Mouse (Mus musculus) CH12.LX (cell line): ENCODE measurements around the gene Slc6a20a. TPM values are rescaled to one million over a fixed set of nuclear protein-coding genes. Genes with fewer than 3 reads are reported as not detected.

ENCODE experiments used
- DNase-seq: peaks from one replicate; pipeline ENCODE4 v3.0.0-alpha.2; 2013; ENCODE audit errors: extremely low read depth
- H3K27ac ChIP-seq: 2 replicates; pipeline ENCODE4 v1.5.1; 2012; ENCODE audit warnings: low read depth, mild to moderate bottlenecking, control low read depth, moderate library complexity; ENCODE audit not compliant: insufficient read depth
- H3K27me3 ChIP-seq: replicated peaks from 2 replicates; pipeline ENCODE3; 2012; ENCODE audit warnings: inconsistent platforms
- H3K36me3 ChIP-seq, 2 experiments: replicated peaks in 1 of 2; 2 replicates each; pipeline versions ENCODE3 to v1.6.1; 2012; ENCODE audit warnings: inconsistent platforms in 1 of 2, low read length in 1 of 2, mild to moderate bottlenecking in 1 of 2, mixed read lengths in 1 of 2, moderate library complexity in 1 of 2; ENCODE audit not compliant: control insufficient read depth in 1 of 2, insufficient read depth in 1 of 2
- H3K4me1 ChIP-seq, 2 experiments: 2 replicates each; pipeline ENCODE4 v1.6.1; 2012; ENCODE audit warnings: inconsistent platforms in 1 of 2, moderate library complexity in 1 of 2; ENCODE audit not compliant: insufficient read depth in 2 of 2, control insufficient read depth in 1 of 2
- H3K4me2 ChIP-seq: 2 replicates; pipeline ENCODE4 v1.6.1; 2012; ENCODE audit warnings: low read depth, mild to moderate bottlenecking, control low read depth; ENCODE audit not compliant: poor library complexity, insufficient read depth, severe bottlenecking
- H3K4me3 ChIP-seq, 3 experiments: fragments of 150-350 bp in 1 of 3; sonication (generic) in 1 of 3; replicated peaks in 1 of 3; 2 replicates each; pipeline versions ENCODE3 to v1.5.1; 2011 to 2012; ENCODE audit warnings: low read depth in 2 of 3, low read length in 2 of 3, mild to moderate bottlenecking in 2 of 3, moderate library complexity in 2 of 3, control low read depth in 1 of 3, improper control_type of control experiment in 1 of 3, inconsistent platforms in 1 of 3, mixed read lengths in 1 of 3; ENCODE audit not compliant: poor library complexity in 1 of 3
- H3K79me2 ChIP-seq: replicated peaks from 2 replicates; pipeline ENCODE4 v1.6.1; 2012; ENCODE audit warnings: mild to moderate bottlenecking, moderate library complexity; ENCODE audit not compliant: control insufficient read depth, poor library complexity, insufficient read depth, severe bottlenecking; ENCODE audit errors: extremely low read depth
- H3K9ac ChIP-seq: 2 replicates; pipeline ENCODE4 v1.6.1; 2012; ENCODE audit warnings: low read depth, mild to moderate bottlenecking, control low read depth, moderate library complexity; ENCODE audit not compliant: insufficient read depth
- H3K9me3 ChIP-seq: replicated peaks from 2 replicates; pipeline ENCODE3; 2012; ENCODE audit warnings: low read length, inconsistent platforms, mixed read lengths
- CHD1 ChIP-seq: IDR thresholded peaks from 2 replicates; pipeline ENCODE4 v1.6.1; 2012; ENCODE audit warnings: low read depth, low read length, improper control_type of control experiment, inconsistent platforms
- CHD2 ChIP-seq: IDR thresholded peaks from 2 replicates; pipeline ENCODE4 v1.6.1; 2011; ENCODE audit warnings: low read length, improper control_type of control experiment
- ELF1 ChIP-seq: IDR thresholded peaks from 2 replicates; pipeline ENCODE4 v1.6.1; 2014; ENCODE audit warnings: low read depth, mild to moderate bottlenecking, inconsistent platforms, low read length, improper control_type of control experiment
- GABPA ChIP-seq: IDR thresholded peaks from 2 replicates; pipeline ENCODE4 v1.6.1; 2012; ENCODE audit warnings: low read depth, low read length, improper control_type of control experiment, inconsistent platforms; ENCODE audit not compliant: insufficient replicate concordance
- MEF2A ChIP-seq: IDR thresholded peaks from 2 replicates; pipeline ENCODE4 v1.6.1; 2014; ENCODE audit warnings: low read depth, mild to moderate bottlenecking, inconsistent platforms, low read length, improper control_type of control experiment, borderline replicate concordance
- MYC ChIP-seq: IDR thresholded peaks from 2 replicates; pipeline ENCODE4 v1.6.1; 2011; ENCODE audit warnings: low read depth, mild to moderate bottlenecking, improper control_type of control experiment, low read length
- PAX5 ChIP-seq: IDR thresholded peaks from 2 replicates; pipeline ENCODE4 v1.6.1; 2012; ENCODE audit warnings: low read length, inconsistent platforms, mixed read lengths
- POLR2AphosphoS2 ChIP-seq: IDR thresholded peaks from 2 replicates; pipeline ENCODE4 v1.6.1; 2011; ENCODE audit warnings: low read depth, low read length, improper control_type of control experiment
- RCOR1 ChIP-seq: conservative IDR thresholded peaks from 2 replicates; pipeline ENCODE4 v1.6.1; 2012; ENCODE audit warnings: low read depth, mild to moderate bottlenecking, inconsistent platforms, low read length, improper control_type of control experiment
- TCF12 ChIP-seq: IDR thresholded peaks from 2 replicates; pipeline ENCODE4 v1.6.1; 2014; ENCODE audit warnings: low read depth, mild to moderate bottlenecking, inconsistent platforms, low read length, improper control_type of control experiment
- UBTF ChIP-seq: IDR thresholded peaks from 2 replicates; pipeline ENCODE4 v1.6.1; 2012; ENCODE audit warnings: low read depth, mild to moderate bottlenecking, inconsistent platforms, low read length, improper control_type of control experiment, moderate library complexity
- USF2 ChIP-seq: conservative IDR thresholded peaks from 2 replicates; pipeline ENCODE4 v1.6.1; 2011; ENCODE audit warnings: low read depth, low read length, improper control_type of control experiment
- dilution Hi-C: fragments of 300-500 bp; cut with MboI; formaldehyde crosslinking; loops from 2 replicates; pipeline ENCODE4 v1.14.3; 2020; ENCODE audit warnings: low sequenced_read_pairs; ENCODE audit not compliant: extremely low pct_unique_long_range_greater_than_20kb, extremely low pct_ligation_motif_present
- in situ Hi-C: fragments of 300-500 bp; cut with MboI; formaldehyde crosslinking; loops from 3 replicates; pipeline ENCODE4 v1.14.3; 2019; ENCODE audit warnings: low sequenced_read_pairs, low pct_ligation_motif_present, low pct_unique_long_range_greater_than_20kb, mixed read lengths
- polyA plus RNA-seq: library from polyadenylated mRNA; unstranded; fragments of >175 nt; gene quantifications from 2 replicates; pipeline ENCODE4 v1.2.1, GENCODE M21; 2012; ENCODE audit warnings: low read depth; ENCODE audit not compliant: insufficient read length
- total RNA-seq, 2 experiments: library from RNA; depleted of rRNA; stranded (reverse); fragments of 300-350 nt in 1 of 2; fragments of >200 nt in 1 of 2; gene quantifications; 2 replicates each; pipeline ENCODE4 v1.2.3; 2012 to 2014

The Slc6a20a gene
- total and polyA plus RNA-seq, 3 experiments = not detected

DNA sequence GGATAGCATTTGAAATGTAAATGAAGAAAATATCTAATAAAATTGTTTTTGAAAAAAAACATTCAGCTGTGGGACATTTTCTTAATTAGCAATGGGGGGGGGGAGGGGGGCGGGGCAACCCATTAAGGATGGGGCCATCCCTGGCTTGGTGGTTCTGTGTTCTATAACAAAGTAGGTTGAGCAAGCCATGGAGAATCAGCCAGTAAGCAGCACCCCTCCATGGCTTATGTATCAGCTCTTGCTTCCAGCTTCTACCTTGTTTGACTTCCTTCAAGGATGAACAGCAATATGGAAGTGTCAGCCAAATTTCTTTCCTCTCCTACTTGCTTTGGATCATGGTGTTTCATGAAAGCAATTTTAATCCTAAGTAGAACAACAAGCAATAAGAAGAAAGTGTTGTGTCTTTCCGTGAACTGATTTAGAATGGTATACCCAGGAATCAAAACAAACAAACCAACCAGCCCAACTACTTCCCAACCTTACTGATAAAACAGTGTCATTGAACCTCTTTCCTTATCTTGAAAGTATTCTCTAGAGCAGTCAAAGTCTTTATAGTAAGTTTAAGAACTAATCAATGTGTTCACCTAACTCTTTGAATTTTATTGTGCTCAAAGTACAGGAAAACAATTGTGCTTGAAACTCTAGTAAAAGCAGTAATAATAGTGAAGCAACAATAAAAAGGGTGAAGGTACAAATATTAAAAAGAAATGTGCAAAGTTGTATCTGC lies 28.7 kb downstream of the Slc6a20a start:
- no peak for TF ChIP-seq MEF2A
- no peak for TF ChIP-seq PAX5
- TF ChIP-seq CHD1 = no peak
- TF ChIP-seq ELF1 = no peak
- TF ChIP-seq POLR2AphosphoS2 = no peak
- no peak for TF ChIP-seq CHD2
- TF ChIP-seq USF2 = no peak
- no peak for TF ChIP-seq GABPA
- no peak for TF ChIP-seq TCF12
- Histone ChIP-seq H3K9ac (no peak overlapping the region), H3K36me3 (no peaks in the 10 kb centered on the region), H3K4me3 (no peak overlapping the region), H3K27me3 (no peaks in the 10 kb centered on the region), H3K79me2 (no peaks in the 10 kb centered on the region; the same call in 1 of the 2 replicates), H3K4me1 (no peaks in the 10 kb centered on the region), H3K9me3 (no peaks in the 10 kb centered on the region), H3K27ac (no peak overlapping the region), H3K4me2 (no peak overlapping the region)
- in situ Hi-C loops (no loop called here), dilution Hi-C loops (no loop called here)
- DNase-seq = no peak

DNA sequence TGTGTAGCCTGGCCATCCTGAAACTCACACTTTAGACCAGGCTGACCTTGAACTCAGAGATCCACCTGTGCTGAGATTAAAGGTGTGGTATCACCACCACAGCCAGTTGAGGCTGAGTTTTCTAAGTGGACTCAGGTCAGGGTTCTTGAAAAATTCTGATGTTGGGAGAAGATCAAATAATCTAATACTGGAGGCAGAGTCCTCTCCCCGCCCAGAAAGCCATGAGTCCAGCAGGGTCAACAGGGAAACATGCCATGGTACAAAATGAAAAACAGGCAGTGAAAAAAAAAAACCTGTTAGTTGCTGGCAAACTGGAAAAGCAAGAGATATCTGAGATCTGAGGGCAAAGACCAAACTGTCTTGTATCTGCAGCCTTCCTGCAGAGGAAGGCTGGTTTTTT lies 38.6 kb downstream of the Slc6a20a start:
- DNase-seq = no peak
- no peaks in the 10 kb centered on the region for H3K79me2 ChIP-seq
- H3K4me2 ChIP-seq = no peak overlapping the region
- no peaks in the 10 kb centered on the region for H3K27me3 ChIP-seq
- peaks cover 2% of the 10 kb centered on the region for H3K9me3 ChIP-seq
- dilution Hi-C loops = no loop called here
- peaks cover 0 to 14% of the 10 kb centered on the region in 2 experiments; a peak in 2 of 4 replicates for H3K4me1 ChIP-seq
- in situ Hi-C loops = no loop called here
- no peak overlapping the region for H3K4me3 ChIP-seq
- no peak overlapping the region for H3K9ac ChIP-seq
- H3K36me3 ChIP-seq = no peaks in the 10 kb centered on the region
- TF ChIP-seq RCOR1 (no peak), ELF1 (no peak), TCF12 (no peak), CHD2 (no peak), MYC (no peak), UBTF (no peak), MEF2A (no peak), CHD1 (no peak)
- H3K27ac ChIP-seq = no peak overlapping the region
